Comparison of ENCODE assay signal across 21 mouse cellular contexts in the genomic region with DNA sequence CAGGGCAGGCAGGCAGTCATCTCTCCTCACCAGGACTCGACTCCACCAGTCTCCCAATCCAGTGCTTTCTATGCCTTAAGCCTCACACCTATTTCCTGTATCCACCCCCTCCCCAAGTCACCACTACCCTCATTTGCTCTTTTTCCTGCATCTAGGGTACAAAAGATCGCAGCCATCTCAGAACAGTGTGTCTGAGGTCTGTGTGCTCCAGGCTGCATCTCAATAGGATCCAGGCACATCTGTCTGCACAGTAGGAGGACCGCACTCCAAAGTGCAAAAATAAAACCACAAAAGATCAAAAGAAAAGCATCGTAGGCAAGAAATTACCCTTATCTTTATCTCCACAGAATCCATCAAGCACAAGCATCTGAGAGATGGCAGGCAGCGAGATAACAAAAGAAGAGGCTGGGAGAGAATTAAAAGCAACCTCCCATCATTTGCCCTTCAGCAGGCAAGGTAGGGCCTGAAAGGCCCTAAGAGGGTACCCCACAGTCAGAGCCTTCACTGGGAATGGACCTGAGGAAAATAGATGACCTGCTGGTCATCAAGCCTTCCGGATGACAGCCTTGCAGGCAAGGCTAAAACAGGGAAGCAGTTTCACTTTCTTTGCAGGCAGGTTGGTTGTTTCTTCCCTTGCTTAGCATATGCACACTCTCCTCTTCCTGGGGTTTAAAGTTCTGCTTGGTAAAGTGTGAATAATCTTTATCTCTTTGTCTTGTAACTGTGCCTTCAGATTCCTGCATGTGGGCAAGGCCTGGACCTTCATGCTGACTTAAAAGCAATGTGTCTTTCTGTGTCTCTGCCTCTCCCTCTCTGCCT.
A peak's percentile ranks its signal among the peaks of the same experiment; 100 is the strongest.
DNase-seq lines count a peak whose midpoint lies in the region; ATAC-seq and TF ChIP-seq lines count a peak whose summit lies in the region.
"Had no signal": no experiment of that assay in that cellular context is flagged by ENCODE, and none has a peak within 500 bp of the region (broad histone marks: within the 10 kb centered on the region; RNA-seq: fewer than 3 reads in every experiment).

No protein-coding gene starts in this region.

- no peak for DNase-seq in embryonic facial prominence, embryonic 10.5 days (ENCODE audit: low spot score)
- peak; percentile 6 for DNase-seq in ES-E14 (ENCODE audit: low read depth, low spot score)
- DNase-seq in forebrain, embryonic 14.5 days (ENCODE audit: low spot score): peak; percentile 34
- no peak for DNase-seq in hindbrain, postnatal 0 days (ENCODE audit: low spot score)
- no peak for DNase-seq in cerebellum, postnatal 14 days
- no peak for DNase-seq in urinary bladder, postnatal 36 days (ENCODE audit: low spot score in 2 of 2)
- DNase-seq: cerebellum, adult 9-10 months; gastrocnemius, adult 2 months; heart, postnatal 36 days; kidney, adult 11 months; kidney, postnatal 25 days; layer of hippocampus, postnatal 36 days; liver, embryonic 13.5 days; right cerebral cortex, postnatal 4 days had no signal

- in situ Hi-C loops in ES-E14 (cut with MboI; ENCODE audit: low sequenced_read_pairs in 2 of 2, unreplicated experiment in 2 of 2): no loop called here

- H3K27ac ChIP-seq in embryonic facial prominence, embryonic 13.5 days: no peak overlapping the region
- H3K27ac ChIP-seq in embryonic facial prominence, embryonic 10.5 days (replicated peaks): no peak overlapping the region
- no peak overlapping the region for H3K27ac ChIP-seq in ES-E14 (ENCODE audit: insufficient read depth, low read depth, low read length, poor library complexity, severe bottlenecking)
- H3K27ac ChIP-seq in forebrain, embryonic 14.5 days (ENCODE audit: low read depth, low read length): peak overlapping the region; percentile 65; the same call in 1 of the 2 replicates
- H3K27ac ChIP-seq in hindbrain, postnatal 0 days: peak overlapping the region; percentile 43; the same call in 1 of the 2 replicates
- H3K27ac ChIP-seq: gastrocnemius, adult 2 months; limb, embryonic 10.5 days; liver, embryonic 13.5 days had no signal

- 59% methylated on average over 6 of the region's 6 CpGs for WGBS in embryonic facial prominence, embryonic 13.5 days
- WGBS in embryonic facial prominence, embryonic 10.5 days: 55% methylated on average over 6 of the region's 6 CpGs
- 42% methylated on average over 6 of the region's 6 CpGs for WGBS in forebrain, embryonic 14.5 days
- 33% methylated on average over 6 of the region's 6 CpGs for WGBS in hindbrain, postnatal 0 days

- no peaks in the 10 kb centered on the region for H3K9me3 ChIP-seq in embryonic facial prominence, embryonic 13.5 days
- no peaks in the 10 kb centered on the region for H3K9me3 ChIP-seq in embryonic facial prominence, embryonic 10.5 days
- H3K9me3 ChIP-seq in ES-E14 (ENCODE audit: control insufficient read depth, insufficient read depth, low read depth, low read length): no peaks in the 10 kb centered on the region
- H3K9me3 ChIP-seq in forebrain, embryonic 14.5 days (replicated peaks; ENCODE audit: control insufficient read depth, low read length): no peaks in the 10 kb centered on the region
- H3K9me3 ChIP-seq in hindbrain, postnatal 0 days (ENCODE audit: low read length): no peaks in the 10 kb centered on the region
- H3K9me3 ChIP-seq: heart, embryonic 12.5 days; limb, embryonic 10.5 days; liver, embryonic 13.5 days had no signal

- 0 out of 2 replicates have a peak overlapping the region, but pooled peaks have one; percentile 27 for H3K9ac ChIP-seq in embryonic facial prominence, embryonic 13.5 days
- no peak overlapping the region for H3K9ac ChIP-seq in ES-E14 (ENCODE audit: insufficient read depth, low read depth, low read length, poor library complexity, severe bottlenecking)
- peak overlapping the region; percentile 37 for H3K9ac ChIP-seq in forebrain, embryonic 14.5 days (ENCODE audit: low read length)
- 0 out of 2 replicates have a peak overlapping the region, but pooled peaks have one; percentile 37 for H3K9ac ChIP-seq in hindbrain, postnatal 0 days (replicated peaks; ENCODE audit: low read length)
- H3K9ac ChIP-seq: heart, embryonic 12.5 days; liver, embryonic 13.5 days had no signal

- H3K27me3 ChIP-seq in embryonic facial prominence, embryonic 13.5 days: no peaks in the 10 kb centered on the region
- H3K27me3 ChIP-seq in embryonic facial prominence, embryonic 10.5 days (replicated peaks; ENCODE audit: low read depth, poor library complexity, severe bottlenecking): no peaks in the 10 kb centered on the region
- H3K27me3 ChIP-seq in forebrain, embryonic 14.5 days (replicated peaks; ENCODE audit: control insufficient read depth, insufficient read depth, low read length): no peaks in the 10 kb centered on the region
- H3K27me3 ChIP-seq in hindbrain, postnatal 0 days (ENCODE audit: insufficient read depth, low read length): no peaks in the 10 kb centered on the region
- H3K27me3 ChIP-seq: CH12.LX; heart, embryonic 12.5 days; liver, embryonic 13.5 days; megakaryocyte, embryonic 14.5 days; Patski had no signal

- TF ChIP-seq CTCF in hindbrain, postnatal 0 days (IDR thresholded peaks at IDR 0.05; ENCODE audit: low read depth): no peak

- no peak overlapping the region for H3K4me2 ChIP-seq in embryonic facial prominence, embryonic 13.5 days
- H3K4me2 ChIP-seq in forebrain, embryonic 14.5 days (ENCODE audit: low read length): no peak overlapping the region
- no peak overlapping the region for H3K4me2 ChIP-seq in hindbrain, postnatal 0 days (ENCODE audit: low read depth, low read length)
- H3K4me2 ChIP-seq: heart, embryonic 12.5 days; liver, embryonic 13.5 days had no signal

- no peaks in the 10 kb centered on the region for H3K4me1 ChIP-seq in embryonic facial prominence, embryonic 13.5 days
- H3K4me1 ChIP-seq in embryonic facial prominence, embryonic 10.5 days: no peaks in the 10 kb centered on the region
- H3K4me1 ChIP-seq in ES-E14 (ENCODE audit: control insufficient read depth in 2 of 2, insufficient read depth in 2 of 2, low read length in 2 of 2, poor library complexity in 1 of 2): 0 out of 4 replicates have a peak, but pooled peaks cover 0 to 1% of the 10 kb centered on the region in 2 experiments
- H3K4me1 ChIP-seq in forebrain, embryonic 14.5 days (ENCODE audit: control insufficient read depth, insufficient read depth, low read length): peaks cover 16% of the 10 kb centered on the region
- peaks cover 14% of the 10 kb centered on the region; the same call in 1 of the 2 replicates for H3K4me1 ChIP-seq in hindbrain, postnatal 0 days (ENCODE audit: insufficient read depth, low read length)
- H3K4me1 ChIP-seq: liver, embryonic 13.5 days; megakaryocyte, embryonic 14.5 days had no signal

- H3K36me3 ChIP-seq in embryonic facial prominence, embryonic 13.5 days: no peaks in the 10 kb centered on the region
- H3K36me3 ChIP-seq in embryonic facial prominence, embryonic 10.5 days (replicated peaks): no peaks in the 10 kb centered on the region
- no peaks in the 10 kb centered on the region for H3K36me3 ChIP-seq in ES-E14 (ENCODE audit: control insufficient read depth, insufficient read depth, low read length, poor library complexity, severe bottlenecking)
- H3K36me3 ChIP-seq in forebrain, embryonic 14.5 days (ENCODE audit: control insufficient read depth, insufficient read depth, low read length): no peaks in the 10 kb centered on the region
- no peaks in the 10 kb centered on the region for H3K36me3 ChIP-seq in hindbrain, postnatal 0 days (ENCODE audit: insufficient read depth, low read length)
- H3K36me3 ChIP-seq: heart, embryonic 12.5 days; limb, embryonic 10.5 days; liver, embryonic 13.5 days had no signal

- no peak for ATAC-seq in embryonic facial prominence, embryonic 13.5 days (ENCODE audit: insufficient number of reproducible peaks, insufficient read depth, low FRiP score, low TSS enrichment, low read depth)
- ATAC-seq in forebrain, embryonic 14.5 days: peak; percentile 62
- ATAC-seq in hindbrain, postnatal 0 days: no peak
- ATAC-seq in erythroblast, adult 5-6 weeks (replicated peaks; ENCODE audit: low FRiP score, poor library complexity, severe bottlenecking): no peak
- ATAC-seq: Patski had no signal

- no peak overlapping the region for H3K4me3 ChIP-seq in embryonic facial prominence, embryonic 13.5 days
- no peak overlapping the region for H3K4me3 ChIP-seq in embryonic facial prominence, embryonic 10.5 days
- H3K4me3 ChIP-seq in ES-E14 (ENCODE audit: insufficient read depth in 1 of 2, low read depth in 1 of 2, low read length in 2 of 2, poor library complexity in 1 of 2, severe bottlenecking in 1 of 2): no peak overlapping the region
- no peak overlapping the region for H3K4me3 ChIP-seq in forebrain, embryonic 14.5 days (ENCODE audit: low read depth, low read length)
- H3K4me3 ChIP-seq in hindbrain, postnatal 0 days (ENCODE audit: low read length): no peak overlapping the region
- H3K4me3 ChIP-seq: gastrocnemius, adult 2 months; heart, embryonic 12.5 days; limb, embryonic 10.5 days; liver, embryonic 13.5 days; megakaryocyte, embryonic 14.5 days had no signal

TF ChIP-seq in ES-E14, 5 proteins besides CTCF, POLR2A, EP300 and RAD21:
- TF ChIP-seq HCFC1 (IDR thresholded peaks at IDR 0.05; ENCODE audit: borderline replicate concordance, insufficient read depth, low read length): no peak

Comparison
In these comparisons a context has a peak if more than half of its experiments do, and no peak if none do; other contexts are left out.
1. H3K27ac ChIP-seq: peak in forebrain, embryonic 14.5 days (single experiment) and hindbrain, postnatal 0 days (single experiment); none in embryonic facial prominence, embryonic 13.5 days (single experiment), embryonic facial prominence, embryonic 10.5 days (single experiment) and ES-E14 (single experiment).
2. DNase-seq: peak in ES-E14 (single experiment) and forebrain, embryonic 14.5 days (single experiment); none in embryonic facial prominence, embryonic 10.5 days (single experiment), hindbrain, postnatal 0 days (single experiment), cerebellum, postnatal 14 days (0 of 2) and urinary bladder, postnatal 36 days (0 of 2).